Mouse (Mus musculus) neural tube, embryonic 12.5 days (tissue): Measurements from ENCODE around the gene Sipa1l3. TPM values are rescaled to one million over a fixed set of nuclear protein-coding genes. Genes with fewer than 3 reads are reported as not detected.

Experiments used
- ATAC-seq: fragments of 200-750 bp; cut with Nextera tagmentation; 2 replicates; pipeline ENCODE4 v1.8.0; 2017; ENCODE audit warnings: low read depth, mild to moderate bottlenecking, moderate TSS enrichment, moderate library complexity; ENCODE audit not compliant: low FRiP score
- H3K27ac ChIP-seq: fragments of 300-500 bp; sonication (generic); 2 replicates; pipeline ENCODE4 v1.5.1; 2016
- H3K27me3 ChIP-seq: fragments of 300-500 bp; sonication (generic); replicated peaks from 2 replicates; pipeline ENCODE4 v1.6.1; 2016; ENCODE audit warnings: mild to moderate bottlenecking
- H3K36me3 ChIP-seq: fragments of 300-500 bp; sonication (generic); 2 replicates; pipeline ENCODE4 v1.6.1; 2016; ENCODE audit warnings: mild to moderate bottlenecking
- H3K4me1 ChIP-seq: fragments of 300-500 bp; sonication (generic); 2 replicates; pipeline ENCODE4 v1.6.1; 2016
- H3K4me2 ChIP-seq: fragments of 300-500 bp; sonication (generic); replicated peaks from 2 replicates; pipeline ENCODE4 v1.6.1; 2016; ENCODE audit warnings: mild to moderate bottlenecking
- H3K4me3 ChIP-seq: fragments of 300-500 bp; sonication (generic); 2 replicates; pipeline ENCODE4 v1.5.1; 2016
- H3K9ac ChIP-seq: fragments of 300-500 bp; sonication (generic); 2 replicates; pipeline ENCODE4 v1.6.1; 2016; ENCODE audit warnings: mild to moderate bottlenecking
- H3K9me3 ChIP-seq: fragments of 300-500 bp; sonication (generic); 2 replicates; pipeline ENCODE4 v1.6.1; 2016; ENCODE audit warnings: mild to moderate bottlenecking
- WGBS: fragments of 180-500 bp; shearing (Covaris S2); methylation state at CpG from one replicate; pipeline ENCODE4 v1.1.7; 2016; 5-methylcytosine and 5-hydroxymethylcytosine counted together
- polyA plus RNA-seq: library from polyadenylated mRNA; unstranded; fragments of >200 nt; fragmentation: Nextera tagmentation; extraction: Ambion mirVana; gene quantifications from 2 replicates; pipeline ENCODE4 v1.2.1, GENCODE M21; 2016

Sipa1l3 gene
- polyA plus RNA-seq, 1 experiment from 2014 or later = 10.8 TPM

- H3K4me3 ChIP-seq = no peak overlapping the region
- H3K27me3 ChIP-seq = no peaks in the 10 kb centered on the region
These were observed 68.3 kb downstream of the Sipa1l3 start for GRCm38 (mm10) chr7:29450175-29450574.

DNA sequence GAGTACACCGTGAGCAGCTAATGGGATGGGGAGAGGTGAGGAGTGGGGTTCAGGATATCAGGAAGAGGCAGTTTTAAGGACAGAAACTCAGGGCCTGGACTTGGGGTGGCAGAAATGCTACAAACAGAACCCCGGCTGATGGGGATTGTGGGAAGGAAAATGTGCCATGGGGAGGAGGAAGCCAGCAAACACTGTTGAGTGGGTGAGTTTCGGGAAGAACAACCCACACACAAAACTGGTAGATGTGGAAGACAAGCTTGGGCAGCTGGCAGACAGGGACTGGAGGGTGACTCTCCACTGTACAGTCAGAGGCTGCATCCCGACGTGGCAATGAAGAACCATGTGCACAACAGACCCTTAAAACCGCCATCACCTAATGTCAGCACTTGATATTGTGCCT, 69.6 kb downstream of the Sipa1l3 start:
- no peak for ATAC-seq
- Histone ChIP-seq H3K27me3 (no peaks in the 10 kb centered on the region), H3K9me3 (no peaks in the 10 kb centered on the region), H3K27ac (no peak overlapping the region), H3K4me2 (no peak overlapping the region), H3K4me1 (peaks cover 22% of the 10 kb centered on the region), H3K9ac (no peak overlapping the region), H3K36me3 (no peaks in the 10 kb centered on the region), H3K4me3 (no peak overlapping the region)
- WGBS = 90% methylated on average over 6 of the region's 6 CpGs

More at GRCm38 (mm10) chr7:29450175-29450574, 68.3 kb downstream of the Sipa1l3 start:
- Histone ChIP-seq H3K36me3 (no peaks in the 10 kb centered on the region), H3K4me1 (peaks cover 24% of the 10 kb centered on the region), H3K27ac (no peak overlapping the region), H3K9ac (no peak overlapping the region), H3K9me3 (no peaks in the 10 kb centered on the region), H3K4me2 (no peak overlapping the region)
- WGBS = 77% methylated on average over 5 of the region's 5 CpGs
- ATAC-seq = no peak

DNA sequence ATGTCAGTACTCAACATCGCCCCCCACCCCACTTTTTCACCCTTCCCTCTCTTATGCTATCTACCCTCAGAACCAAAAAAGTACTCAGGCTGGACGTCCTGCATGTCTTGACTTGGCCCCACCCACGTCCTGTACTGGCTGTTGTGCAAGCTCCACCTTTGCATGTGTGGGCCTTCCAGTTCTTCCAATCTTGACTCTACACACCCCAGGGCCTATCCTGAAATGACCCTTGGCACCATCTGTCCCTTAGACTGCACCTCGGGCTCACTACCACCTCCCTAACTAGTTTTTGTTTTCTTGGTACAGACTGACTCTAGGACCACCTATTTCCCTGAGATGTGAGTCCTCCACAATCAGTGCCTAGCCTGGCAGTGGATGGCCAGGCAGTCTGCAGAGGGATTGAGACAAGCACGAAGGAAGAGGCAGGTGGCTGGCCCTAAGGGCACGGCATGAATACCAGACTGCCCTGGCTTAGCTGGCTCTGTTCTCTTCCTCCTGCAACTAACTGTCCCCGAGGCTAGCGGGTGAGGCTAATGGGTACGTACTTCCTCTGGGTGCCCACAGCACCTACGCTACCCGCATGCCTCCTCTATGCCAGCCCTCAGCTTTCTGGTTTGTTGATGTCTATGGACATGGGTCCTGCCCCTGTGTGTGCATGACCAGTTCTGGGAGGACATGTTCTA, 71.2 kb downstream of the Sipa1l3 start:
- ATAC-seq = no peak
- no peak overlapping the region for H3K4me2 ChIP-seq
- H3K27ac ChIP-seq = no peak overlapping the region
- H3K9me3 ChIP-seq = no peaks in the 10 kb centered on the region
- H3K4me3 ChIP-seq = no peak overlapping the region
- H3K36me3 ChIP-seq = no peaks in the 10 kb centered on the region
- peaks cover 6% of the 10 kb centered on the region for H3K4me1 ChIP-seq
- no peak overlapping the region for H3K9ac ChIP-seq
- H3K27me3 ChIP-seq = no peaks in the 10 kb centered on the region
- 88% methylated on average over 11 of the region's 11 CpGs for WGBS

- no peaks in the 10 kb centered on the region for H3K4me1 ChIP-seq
- H3K27me3 ChIP-seq = no peaks in the 10 kb centered on the region
- WGBS = 92% methylated on average over 4 of the region's 4 CpGs
- no peaks in the 10 kb centered on the region for H3K36me3 ChIP-seq
- ATAC-seq = no peak
- no peaks in the 10 kb centered on the region for H3K9me3 ChIP-seq
- no peak overlapping the region for H3K4me2 ChIP-seq
- no peak overlapping the region for H3K27ac ChIP-seq
- no peak overlapping the region for H3K4me3 ChIP-seq
- no peak overlapping the region for H3K9ac ChIP-seq
These were observed 72.3 kb downstream of the Sipa1l3 start for GRCm38 (mm10) chr7:29446156-29446555.

DNA sequence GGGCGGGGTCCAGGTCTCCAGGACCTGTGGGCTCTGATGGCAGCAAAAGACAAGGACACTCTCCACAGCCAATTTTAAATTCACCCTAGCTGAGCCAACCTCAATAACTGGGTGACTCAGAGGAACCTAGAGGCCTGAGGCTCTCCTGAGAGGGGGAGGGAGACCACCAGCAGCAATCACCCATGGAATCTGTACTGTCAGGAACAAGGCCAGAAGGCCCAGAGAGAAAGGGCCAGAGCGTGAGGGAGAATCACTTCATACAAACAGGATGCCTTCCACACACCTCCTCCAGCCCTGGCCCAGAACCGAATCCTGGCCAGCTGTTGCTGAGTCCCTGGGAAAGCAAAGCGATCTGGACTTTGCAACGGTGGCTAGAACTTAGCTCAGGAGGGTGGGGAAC, 73.9 kb downstream of the Sipa1l3 start:
- H3K27ac ChIP-seq = no peak overlapping the region
- no peak for ATAC-seq
- H3K4me3 ChIP-seq = no peak overlapping the region
- H3K4me2 ChIP-seq = no peak overlapping the region
- H3K36me3 ChIP-seq = no peaks in the 10 kb centered on the region
- no peaks in the 10 kb centered on the region for H3K4me1 ChIP-seq
- no peak overlapping the region for H3K9ac ChIP-seq
- H3K27me3 ChIP-seq = no peaks in the 10 kb centered on the region
- no peaks in the 10 kb centered on the region for H3K9me3 ChIP-seq
- 81% methylated on average over 5 of the region's 5 CpGs for WGBS

GRCm38 (mm10) chr7:29444070-29444469, 74.4 kb downstream of the Sipa1l3 start:
- no peak overlapping the region for H3K9ac ChIP-seq
- no peak overlapping the region for H3K4me2 ChIP-seq
- no peak overlapping the region for H3K27ac ChIP-seq
- H3K4me3 ChIP-seq = no peak overlapping the region
- H3K4me1 ChIP-seq = no peaks in the 10 kb centered on the region
- no peaks in the 10 kb centered on the region for H3K27me3 ChIP-seq
- no peaks in the 10 kb centered on the region for H3K36me3 ChIP-seq
- no peaks in the 10 kb centered on the region for H3K9me3 ChIP-seq
- ATAC-seq = no peak
- WGBS = 75% methylated on average over 2 of the region's 2 CpGs

DNA sequence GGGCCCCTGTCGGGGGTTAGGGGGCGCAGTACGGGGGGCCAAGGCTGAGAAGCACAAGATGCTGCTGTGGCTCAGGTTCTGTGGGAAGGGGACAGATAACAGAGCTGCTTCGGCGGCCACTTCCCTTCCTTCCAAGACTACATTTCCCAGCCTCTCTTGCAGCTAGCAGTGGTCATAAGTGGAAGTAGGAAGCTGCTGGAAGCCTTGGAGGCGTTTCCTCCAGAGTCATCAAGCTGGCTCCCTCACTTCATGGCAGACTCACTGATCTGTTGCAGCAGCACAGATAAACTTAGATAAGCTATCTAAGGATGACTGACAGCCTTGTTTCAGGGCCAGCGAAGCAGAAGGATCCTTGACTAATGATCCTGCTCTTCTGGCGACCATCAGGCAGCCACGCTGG, 76.6 kb downstream of the Sipa1l3 start:
- Histone ChIP-seq H3K4me1 (no peaks in the 10 kb centered on the region), H3K4me3 (no peak overlapping the region), H3K9ac (no peak overlapping the region), H3K9me3 (no peaks in the 10 kb centered on the region), H3K27me3 (no peaks in the 10 kb centered on the region), H3K4me2 (no peak overlapping the region), H3K27ac (no peak overlapping the region), H3K36me3 (no peaks in the 10 kb centered on the region)
- WGBS = 77% methylated on average over 9 of the region's 9 CpGs
- no peak for ATAC-seq

GRCm38 (mm10) chr7:29441151-29441550, 77.3 kb downstream of the Sipa1l3 start:
- no peaks in the 10 kb centered on the region for H3K9me3 ChIP-seq
- H3K36me3 ChIP-seq = no peaks in the 10 kb centered on the region
- H3K4me3 ChIP-seq = no peak overlapping the region
- no peak overlapping the region for H3K27ac ChIP-seq
- no peak overlapping the region for H3K4me2 ChIP-seq
- no peaks in the 10 kb centered on the region for H3K4me1 ChIP-seq
- 70% methylated on average over 9 of the region's 9 CpGs for WGBS
- H3K27me3 ChIP-seq = no peaks in the 10 kb centered on the region
- no peak overlapping the region for H3K9ac ChIP-seq
- ATAC-seq = no peak

GRCm38 (mm10) chr7:29438655-29439282, 79.7 kb downstream of the Sipa1l3 start:
- 80% methylated on average over 16 of the region's 16 CpGs for WGBS

DNA sequence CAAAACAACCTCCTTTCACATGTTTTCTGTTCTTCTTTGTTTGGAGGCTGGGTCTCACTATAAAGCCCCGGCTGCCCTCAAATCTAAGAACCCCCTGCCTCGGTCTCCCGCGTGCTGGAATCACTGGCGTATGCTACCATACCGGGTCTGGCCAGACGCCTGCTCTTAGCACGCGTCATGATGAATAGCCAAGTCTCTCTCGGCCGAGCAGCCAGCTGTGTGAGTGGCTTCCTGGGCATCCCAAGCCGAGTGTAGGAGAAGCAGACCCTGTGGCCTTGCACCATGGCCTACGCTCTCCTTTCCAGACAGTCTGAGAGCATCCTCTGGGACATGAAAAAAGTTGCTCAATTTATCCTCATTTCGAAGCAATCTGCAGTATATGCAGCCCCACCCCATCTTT, 80.2 kb downstream of the Sipa1l3 start:
- WGBS = 88% methylated on average over 14 of the region's 14 CpGs
- no peak overlapping the region for H3K27ac ChIP-seq

More at GRCm38 (mm10) chr7:29438655-29439282, 79.7 kb downstream of the Sipa1l3 start:
- Histone ChIP-seq H3K27me3 (no peaks in the 10 kb centered on the region), H3K9me3 (no peaks in the 10 kb centered on the region), H3K4me2 (no peak overlapping the region), H3K9ac (no peak overlapping the region), H3K36me3 (no peaks in the 10 kb centered on the region), H3K4me1 (0 out of 2 replicates have a peak, but pooled peaks cover under 1% of the 10 kb centered on the region), H3K27ac (no peak overlapping the region), H3K4me3 (no peak overlapping the region)
- no peak for ATAC-seq

GRCm38 (mm10) chr7:29437072-29437471, 81.4 kb downstream of the Sipa1l3 start:
- peaks cover 18% of the 10 kb centered on the region for H3K4me1 ChIP-seq
- 75% methylated on average over 10 of the region's 10 CpGs for WGBS

More for the DNA sequence above, 80.2 kb downstream of the Sipa1l3 start:
- Histone ChIP-seq H3K9ac (no peak overlapping the region), H3K4me3 (no peak overlapping the region), H3K4me1 (peaks cover 6% of the 10 kb centered on the region), H3K4me2 (no peak overlapping the region), H3K36me3 (no peaks in the 10 kb centered on the region), H3K9me3 (no peaks in the 10 kb centered on the region), H3K27me3 (no peaks in the 10 kb centered on the region)
- ATAC-seq = no peak

GRCm38 (mm10) chr7:29434313-29435035, 84.0 kb downstream of the Sipa1l3 start:
- H3K27ac ChIP-seq = no peak overlapping the region
- H3K4me2 ChIP-seq = no peak overlapping the region
- no peak overlapping the region for H3K9ac ChIP-seq
- no peak overlapping the region for H3K4me3 ChIP-seq
- no peaks in the 10 kb centered on the region for H3K9me3 ChIP-seq
- H3K27me3 ChIP-seq = no peaks in the 10 kb centered on the region
- no peak for ATAC-seq
- peaks cover 38% of the 10 kb centered on the region for H3K4me1 ChIP-seq
- no peaks in the 10 kb centered on the region for H3K36me3 ChIP-seq
- 89% methylated on average over 9 of the region's 9 CpGs for WGBS

More at GRCm38 (mm10) chr7:29437072-29437471, 81.4 kb downstream of the Sipa1l3 start:
- H3K4me3 ChIP-seq = no peak overlapping the region
- no peak overlapping the region for H3K27ac ChIP-seq
- H3K27me3 ChIP-seq = no peaks in the 10 kb centered on the region
- ATAC-seq = no peak
- no peak overlapping the region for H3K9ac ChIP-seq
- no peak overlapping the region for H3K4me2 ChIP-seq
- H3K9me3 ChIP-seq = no peaks in the 10 kb centered on the region
- H3K36me3 ChIP-seq = no peaks in the 10 kb centered on the region
